Mouse (Mus musculus) embryonic facial prominence, embryonic 12.5 days (tissue): Measurements from ENCODE around the gene Rassf2. TPM values are rescaled to one million over a fixed set of nuclear protein-coding genes. Genes with fewer than 3 reads are reported as not detected.
A peak's percentile ranks its signal among the peaks of the same experiment; 100 is the strongest.

Source experiments
- ATAC-seq: fragments of 200-750 bp; cut with Nextera tagmentation; 2 replicates; pipeline ENCODE4 v1.8.0; 2017; ENCODE audit not compliant: insufficient number of reproducible peaks, insufficient read depth, low FRiP score, low TSS enrichment
- H3K27ac ChIP-seq: fragments of 300-500 bp; sonication (generic); 2 replicates; pipeline ENCODE4 v1.5.1; 2016; ENCODE audit warnings: mild to moderate bottlenecking
- H3K27me3 ChIP-seq: fragments of 300-500 bp; sonication (generic); 2 replicates; pipeline ENCODE4 v1.6.1; 2016; ENCODE audit warnings: mild to moderate bottlenecking, moderate library complexity
- H3K36me3 ChIP-seq: fragments of 300-500 bp; sonication (generic); 2 replicates; pipeline ENCODE4 v1.6.1; 2016; ENCODE audit warnings: mild to moderate bottlenecking
- H3K4me1 ChIP-seq: fragments of 300-500 bp; sonication (generic); 2 replicates; pipeline ENCODE4 v1.6.1; 2016
- H3K4me2 ChIP-seq: fragments of 300-500 bp; sonication (generic); replicated peaks from 2 replicates; pipeline ENCODE4 v1.6.1; 2016; ENCODE audit warnings: mild to moderate bottlenecking, moderate library complexity
- H3K4me3 ChIP-seq: fragments of 300-500 bp; sonication (generic); 2 replicates; pipeline ENCODE4 v1.5.1; 2016; ENCODE audit warnings: mild to moderate bottlenecking
- H3K9ac ChIP-seq: fragments of 300-500 bp; sonication (generic); 2 replicates; pipeline ENCODE4 v1.6.1; 2016; ENCODE audit warnings: mild to moderate bottlenecking, moderate library complexity
- H3K9me3 ChIP-seq: fragments of 300-500 bp; sonication (generic); 2 replicates; pipeline ENCODE4 v1.6.1; 2016; ENCODE audit warnings: mild to moderate bottlenecking, moderate library complexity
- WGBS: fragments of 180-500 bp; shearing (Covaris S2); methylation state at CpG from one replicate; pipeline ENCODE4 v1.1.7; 2016; 5-methylcytosine and 5-hydroxymethylcytosine counted together
- polyA plus RNA-seq: library from polyadenylated mRNA; unstranded; fragments of >200 nt; fragmentation: Nextera tagmentation; extraction: Ambion mirVana; gene quantifications from 2 replicates; pipeline ENCODE4 v1.2.1, GENCODE M21; 2016

Gene Rassf2
- polyA plus RNA-seq, 1 experiment from 2014 or later: 8.5 TPM

- Histone ChIP-seq H3K36me3 (no peaks in the 10 kb centered on the region), H3K27me3 (peaks cover 30% of the 10 kb centered on the region), H3K4me1 (peaks cover 17% of the 10 kb centered on the region), H3K4me3 (no peak overlapping the region), H3K9ac (no peak overlapping the region), H3K27ac (no peak overlapping the region), H3K9me3 (no peaks in the 10 kb centered on the region), H3K4me2 (peak overlapping the region; percentile 84; the same call in 1 of the 2 replicates)
- no peak for ATAC-seq
- WGBS: 62% methylated on average over 11 of the region's 11 CpGs
These were observed 1.5 kb upstream of the Rassf2 start for GRCm38 (mm10) chr2:132031364-132032095.

DNA sequence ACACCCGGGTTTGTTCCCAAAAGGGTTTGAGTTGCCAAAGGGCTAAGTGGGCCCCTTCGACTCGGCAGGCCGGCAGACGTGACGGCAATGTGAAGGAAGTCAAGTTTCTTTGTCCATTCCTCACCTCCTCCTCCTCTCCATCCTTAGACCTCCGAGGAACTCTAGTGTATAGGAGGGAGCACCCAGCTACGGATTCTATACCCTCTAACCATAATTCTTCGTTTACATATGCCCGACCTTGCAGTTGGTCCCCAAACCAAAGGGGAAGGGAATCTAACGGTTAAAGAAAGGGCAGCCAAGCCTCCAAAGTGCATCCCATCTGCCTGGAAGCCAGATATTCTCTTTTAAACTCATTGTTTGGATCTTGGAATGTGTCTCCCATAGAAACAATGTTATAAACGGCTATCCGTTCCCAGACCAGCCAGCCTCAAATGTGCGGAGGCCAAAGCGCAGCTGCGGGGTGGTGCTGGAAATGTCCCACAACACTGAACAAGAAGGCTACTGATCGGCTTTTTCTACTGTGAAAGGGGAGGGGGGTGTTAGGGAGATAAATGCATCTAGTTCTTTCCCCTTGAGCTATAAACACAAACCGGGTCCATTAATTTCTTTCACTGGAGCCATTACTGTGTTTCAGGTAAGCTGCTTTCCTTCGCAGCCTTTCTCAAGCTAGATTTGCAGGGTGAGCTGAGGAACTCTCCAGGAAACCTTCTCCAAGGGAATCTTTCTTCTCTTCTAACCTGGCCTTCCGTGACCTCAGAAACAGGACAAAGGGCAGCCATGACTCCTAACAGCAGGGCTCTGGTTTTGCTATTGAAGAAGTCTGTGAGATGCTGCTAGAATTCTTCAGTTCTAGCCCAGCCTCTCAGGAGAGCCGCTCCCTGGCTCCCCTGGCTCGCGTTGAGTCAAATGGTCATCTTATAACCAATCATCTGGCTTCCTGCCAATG is 633 bp upstream of the Rassf2 start:
- Histone ChIP-seq H3K27ac (peak overlapping the region; percentile 73; the same call in 1 of the 2 replicates), H3K4me1 (peaks cover 17% of the 10 kb centered on the region), H3K4me2 (peak overlapping the region; percentile 84), H3K36me3 (no peaks in the 10 kb centered on the region), H3K27me3 (peaks cover 30% of the 10 kb centered on the region), H3K9ac (peak overlapping the region; percentile 44), H3K4me3 (peak overlapping the region; percentile 46), H3K9me3 (no peaks in the 10 kb centered on the region)
- no peak; the same call in 1 of the 2 replicates for ATAC-seq
- 11% methylated on average over 23 of the region's 23 CpGs for WGBS

- H3K27me3 ChIP-seq: peaks cover 30% of the 10 kb centered on the region
- H3K36me3 ChIP-seq: no peaks in the 10 kb centered on the region
- H3K27ac ChIP-seq: peak overlapping the region; percentile 7
- no peaks in the 10 kb centered on the region for H3K9me3 ChIP-seq
- H3K4me1 ChIP-seq: peaks cover 17% of the 10 kb centered on the region
- peak; percentile 38; the same call in 1 of the 2 replicates for ATAC-seq
- H3K9ac ChIP-seq: peak overlapping the region; percentile 44
- under 1% methylated on average over 36 of the region's 36 CpGs for WGBS
- peak overlapping the region; percentile 46 for H3K4me3 ChIP-seq
- H3K4me2 ChIP-seq: peak overlapping the region; percentile 84
These were observed 1.0 kb downstream of the Rassf2 start for GRCm38 (mm10) chr2:132028894-132029605.

- Histone ChIP-seq H3K9me3 (no peaks in the 10 kb centered on the region), H3K36me3 (no peaks in the 10 kb centered on the region), H3K4me1 (peaks cover 17% of the 10 kb centered on the region), H3K4me2 (peak overlapping the region; percentile 84; the same call in 1 of the 2 replicates), H3K4me3 (peak overlapping the region; percentile 46), H3K27ac (no peak overlapping the region), H3K27me3 (peaks cover 30% of the 10 kb centered on the region), H3K9ac (no peak overlapping the region)
- 48% methylated on average over 5 of the region's 5 CpGs for WGBS
- ATAC-seq: no peak
These were observed 2.0 kb downstream of the Rassf2 start for GRCm38 (mm10) chr2:132028107-132028506.

DNA sequence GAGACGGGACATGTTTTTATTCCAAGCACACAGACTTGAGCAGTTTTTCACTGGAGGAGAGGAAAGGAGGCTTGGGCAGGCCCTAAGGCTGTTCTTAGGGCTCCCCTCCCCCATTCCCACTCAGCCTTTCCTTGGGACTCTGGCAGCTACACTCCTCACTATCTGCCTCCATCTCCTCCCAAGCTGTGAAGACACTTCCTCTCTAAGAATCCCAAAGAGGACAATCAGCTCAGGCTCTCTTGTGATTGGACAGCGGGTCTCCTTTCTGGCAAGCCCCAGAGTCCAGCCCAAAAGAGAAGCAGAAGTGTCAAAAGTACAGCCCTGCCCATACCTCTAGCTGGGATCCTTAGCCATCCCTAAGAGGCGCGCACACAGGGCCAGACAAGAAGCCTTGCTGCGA is 2.7 kb downstream of the Rassf2 start:
- Histone ChIP-seq H3K27ac (no peak overlapping the region), H3K4me2 (no peak overlapping the region), H3K4me3 (no peak overlapping the region), H3K9ac (no peak overlapping the region), H3K9me3 (no peaks in the 10 kb centered on the region), H3K36me3 (no peaks in the 10 kb centered on the region), H3K4me1 (peaks cover 17% of the 10 kb centered on the region), H3K27me3 (peaks cover 30% of the 10 kb centered on the region)
- WGBS: 45% methylated on average over 5 of the region's 5 CpGs
- no peak for ATAC-seq

DNA sequence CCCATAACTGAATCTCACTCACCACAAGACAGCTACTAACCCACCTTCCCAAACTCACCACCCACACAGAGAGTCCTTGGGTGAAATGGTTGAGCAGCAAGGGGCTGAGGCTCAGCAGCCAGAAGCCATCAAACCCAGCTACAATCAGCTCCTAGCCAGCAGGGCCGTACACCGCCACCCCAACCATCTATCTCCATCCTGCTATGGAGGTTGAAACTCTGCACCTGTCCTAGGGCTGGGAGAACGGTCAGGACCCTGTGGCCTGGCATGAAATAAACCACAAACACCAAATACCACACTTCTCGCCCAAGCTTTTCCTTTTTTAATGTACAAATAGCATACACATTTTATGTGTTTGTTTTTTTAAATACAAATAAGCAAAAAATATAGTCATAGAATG is 6.0 kb downstream of the Rassf2 start:
- 83% methylated on average over 4 of the region's 4 CpGs for WGBS
- H3K27me3 ChIP-seq: peaks cover 20% of the 10 kb centered on the region
- H3K9me3 ChIP-seq: no peaks in the 10 kb centered on the region
- H3K27ac ChIP-seq: no peak overlapping the region
- H3K4me2 ChIP-seq: no peak overlapping the region
- H3K4me3 ChIP-seq: no peak overlapping the region
- ATAC-seq: no peak
- H3K4me1 ChIP-seq: peaks cover 7% of the 10 kb centered on the region
- no peaks in the 10 kb centered on the region for H3K36me3 ChIP-seq
- H3K9ac ChIP-seq: no peak overlapping the region

DNA sequence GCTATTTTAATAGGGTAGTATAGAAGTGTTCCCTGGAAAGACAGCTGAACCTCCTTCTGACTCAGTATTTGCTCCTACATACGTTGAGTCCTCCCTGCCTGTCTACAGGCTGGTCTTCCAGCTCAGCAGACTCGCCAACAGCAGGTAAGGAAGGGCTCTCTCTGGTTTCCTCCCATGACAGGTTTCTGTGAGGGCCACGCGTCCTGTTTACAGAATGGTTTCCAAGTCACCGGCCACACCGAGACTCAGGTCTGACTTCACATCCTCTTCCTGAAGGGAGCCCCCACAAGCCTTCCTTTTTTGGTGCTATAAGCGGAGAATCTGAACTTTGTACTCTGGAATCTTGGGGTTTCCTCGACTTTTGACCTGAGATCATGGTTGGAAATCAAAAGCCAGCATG is 7.4 kb downstream of the Rassf2 start:
- no peak for ATAC-seq
- 84% methylated on average over 8 of the region's 8 CpGs for WGBS
- Histone ChIP-seq H3K27ac (no peak overlapping the region), H3K4me3 (no peak overlapping the region), H3K4me2 (no peak overlapping the region), H3K9ac (no peak overlapping the region), H3K36me3 (no peaks in the 10 kb centered on the region), H3K27me3 (peaks cover 6% of the 10 kb centered on the region), H3K4me1 (peaks cover 4% of the 10 kb centered on the region; the same call in 1 of the 2 replicates), H3K9me3 (no peaks in the 10 kb centered on the region)

DNA sequence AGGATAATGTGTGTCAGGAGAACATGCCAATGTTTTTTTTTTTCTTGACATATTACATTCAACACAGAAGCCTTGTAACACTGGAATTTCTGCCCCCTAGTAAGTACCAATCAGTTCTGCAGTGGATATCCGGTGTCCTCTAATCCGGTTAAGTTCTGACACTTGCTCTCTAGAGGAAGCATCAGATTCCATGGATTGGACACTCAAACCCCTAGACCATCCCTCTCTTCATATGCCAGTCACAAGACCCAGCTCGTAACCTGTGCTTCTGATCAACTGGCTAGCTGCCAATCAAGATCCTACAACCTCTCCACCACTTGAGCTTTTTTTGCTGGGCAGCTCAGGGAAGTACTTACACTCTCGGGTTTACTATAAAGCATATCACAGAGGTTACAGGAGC is 8.4 kb downstream of the Rassf2 start:
- 69% methylated on average over 4 of the region's 4 CpGs for WGBS
- no peak overlapping the region for H3K4me3 ChIP-seq
- peaks cover 8% of the 10 kb centered on the region; the same call in 1 of the 2 replicates for H3K4me1 ChIP-seq
- no peak overlapping the region for H3K4me2 ChIP-seq
- no peaks in the 10 kb centered on the region for H3K36me3 ChIP-seq
- H3K27ac ChIP-seq: no peak overlapping the region
- no peaks in the 10 kb centered on the region for H3K9me3 ChIP-seq
- no peak overlapping the region for H3K9ac ChIP-seq
- H3K27me3 ChIP-seq: no peaks in the 10 kb centered on the region
- ATAC-seq: no peak

DNA sequence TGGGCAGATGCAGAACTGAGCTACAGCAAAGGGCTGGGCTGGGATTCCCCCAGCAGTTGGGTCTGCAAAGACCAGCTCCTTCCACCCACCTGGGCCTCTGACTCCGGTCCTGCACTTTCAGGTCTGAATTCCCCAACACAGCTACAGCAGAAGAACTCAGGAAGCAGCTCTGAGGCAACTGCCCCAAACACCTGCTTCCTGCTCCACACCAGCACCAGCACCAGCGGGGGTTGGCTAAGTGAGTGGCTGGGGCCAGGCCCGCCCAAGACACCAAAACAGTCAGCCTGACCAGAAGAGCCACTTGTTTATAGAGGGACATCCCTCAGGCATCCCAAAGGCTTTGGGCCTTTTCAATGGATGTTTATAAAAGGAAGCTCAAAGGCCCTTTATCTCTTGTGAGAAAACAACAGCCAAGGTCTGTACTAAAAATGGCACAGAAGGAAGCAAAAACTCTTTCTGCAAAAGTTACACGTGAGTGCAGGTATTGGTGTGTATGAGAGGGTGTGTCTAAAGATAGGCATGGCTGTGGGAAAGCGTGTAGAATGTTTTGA is 9.0 kb downstream of the Rassf2 start:
- H3K9ac ChIP-seq: no peak overlapping the region
- H3K27ac ChIP-seq: 0 out of 2 replicates have a peak overlapping the region, but pooled peaks have one; percentile 30
- no peaks in the 10 kb centered on the region for H3K36me3 ChIP-seq
- H3K27me3 ChIP-seq: no peaks in the 10 kb centered on the region
- ATAC-seq: no peak
- H3K4me2 ChIP-seq: no peak overlapping the region
- 55% methylated on average over 5 of the region's 5 CpGs for WGBS
- peaks cover 8% of the 10 kb centered on the region; the same call in 1 of the 2 replicates for H3K4me1 ChIP-seq
- H3K4me3 ChIP-seq: no peak overlapping the region
- no peaks in the 10 kb centered on the region for H3K9me3 ChIP-seq

DNA sequence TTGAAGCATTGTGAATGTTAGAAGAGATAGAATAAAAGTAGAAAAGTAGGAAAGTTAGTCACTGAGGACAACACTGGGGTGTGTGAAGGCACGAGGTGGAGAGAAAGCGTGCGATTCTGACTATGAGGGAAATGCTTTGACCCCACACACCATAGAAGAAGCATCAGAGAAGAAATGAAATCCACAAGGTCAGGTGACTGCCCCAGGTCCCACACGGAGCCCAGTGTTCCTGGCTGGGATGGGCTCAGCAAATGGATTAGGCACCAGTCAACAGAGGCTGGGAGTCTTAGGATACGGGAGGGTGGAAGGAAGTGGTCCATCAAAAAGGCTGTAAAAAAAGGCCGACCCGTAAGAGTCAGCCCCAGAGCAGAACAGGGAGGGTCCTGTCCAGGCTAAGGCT is 9.6 kb downstream of the Rassf2 start:
- Histone ChIP-seq H3K9ac (no peak overlapping the region), H3K4me1 (peaks cover 8% of the 10 kb centered on the region; the same call in 1 of the 2 replicates), H3K4me3 (no peak overlapping the region), H3K36me3 (no peaks in the 10 kb centered on the region), H3K9me3 (no peaks in the 10 kb centered on the region), H3K27me3 (no peaks in the 10 kb centered on the region), H3K27ac (peak overlapping the region; percentile 30; the same call in 1 of the 2 replicates), H3K4me2 (no peak overlapping the region)
- no peak for ATAC-seq
- 83% methylated on average over 7 of the region's 7 CpGs for WGBS

- Histone ChIP-seq H3K4me2 (no peak overlapping the region), H3K9ac (no peak overlapping the region), H3K4me1 (peaks cover 8% of the 10 kb centered on the region; the same call in 1 of the 2 replicates), H3K9me3 (no peaks in the 10 kb centered on the region), H3K4me3 (no peak overlapping the region), H3K27me3 (no peaks in the 10 kb centered on the region), H3K27ac (0 out of 2 replicates have a peak overlapping the region, but pooled peaks have one; percentile 24), H3K36me3 (no peaks in the 10 kb centered on the region)
- WGBS: 71% methylated on average over 3 of the region's 3 CpGs
- ATAC-seq: no peak
These were observed 10.7 kb downstream of the Rassf2 start for GRCm38 (mm10) chr2:132019372-132019811.
